10 mouse cellular contexts compared by ENCODE assay signal in genomic region chr5:112254282-112254806, GRCm38 (mm10). TPM values are rescaled to one million over a fixed set of nuclear protein-coding genes. Genes with fewer than 3 reads are reported as not detected.
DNase-seq lines count a peak whose midpoint lies in the region; ATAC-seq lines count a peak whose summit lies in the region.
"Had no signal": no experiment of that assay in that cellular context is flagged by ENCODE, and none has a peak within 500 bp of the region (broad histone marks: within the 10 kb centered on the region; RNA-seq: fewer than 3 reads in every experiment).

No protein-coding gene starts in this region.

- no peak overlapping the region for H3K4me2 ChIP-seq in hindbrain, embryonic 13.5 days
- no peak overlapping the region for H3K4me2 ChIP-seq in hindbrain, embryonic 11.5 days (replicated peaks; ENCODE audit: low read depth, low read length)

- no peak overlapping the region for H3K27ac ChIP-seq in hindbrain, embryonic 13.5 days
- H3K27ac ChIP-seq in hindbrain, embryonic 11.5 days (ENCODE audit: low read depth, low read length): no peak overlapping the region

- peaks cover 31% of the 10 kb centered on the region for H3K4me1 ChIP-seq in hindbrain, embryonic 13.5 days (replicated peaks)
- H3K4me1 ChIP-seq in hindbrain, embryonic 11.5 days (replicated peaks; ENCODE audit: control insufficient read depth, insufficient read depth, low read length): no peaks in the 10 kb centered on the region; the same call in 1 of the 2 replicates

- H3K36me3 ChIP-seq in hindbrain, embryonic 13.5 days: no peaks in the 10 kb centered on the region
- H3K36me3 ChIP-seq in hindbrain, embryonic 11.5 days (ENCODE audit: control insufficient read depth, insufficient read depth, low read length): no peaks in the 10 kb centered on the region
- H3K36me3 ChIP-seq in splenic B cell, adult 2 months (ENCODE audit: control insufficient read depth, insufficient read depth, low read length, poor library complexity, severe bottlenecking): no peaks in the 10 kb centered on the region

- ATAC-seq in hindbrain, embryonic 13.5 days (ENCODE audit: low FRiP score): 0 out of 2 replicates have a peak, but pooled peaks have one; percentile 22
- ATAC-seq in hindbrain, embryonic 11.5 days (ENCODE audit: low FRiP score): no peak
- ATAC-seq in common myeloid progenitor, adult 5-6 weeks (replicated peaks; ENCODE audit: low read depth, poor library complexity, severe bottlenecking): peak; percentile 56

- intact Hi-C loops in heart, postnatal 10 days (cut with DNase I): no loop called here
- intact Hi-C loops in left cerebral cortex, postnatal 25 days (cut with DNase I): no loop called here

- no peak overlapping the region for H3K9ac ChIP-seq in hindbrain, embryonic 13.5 days
- H3K9ac ChIP-seq in hindbrain, embryonic 11.5 days (ENCODE audit: low read depth, low read length): no peak overlapping the region

- no peak overlapping the region for H3K4me3 ChIP-seq in hindbrain, embryonic 13.5 days
- H3K4me3 ChIP-seq in hindbrain, embryonic 11.5 days (ENCODE audit: low read depth, low read length): no peak overlapping the region
- H3K4me3 ChIP-seq: myocyte had no signal

- H3K27me3 ChIP-seq in hindbrain, embryonic 13.5 days: no peaks in the 10 kb centered on the region
- H3K27me3 ChIP-seq in hindbrain, embryonic 11.5 days (ENCODE audit: control insufficient read depth, insufficient read depth, low read length): no peaks in the 10 kb centered on the region
- H3K27me3 ChIP-seq in splenic B cell, adult 2 months (ENCODE audit: control insufficient read depth, insufficient read depth, low read length, poor library complexity, severe bottlenecking): no peaks in the 10 kb centered on the region

- no peak for DNase-seq in hindbrain, embryonic 11.5 days (ENCODE audit: low spot score)
- DNase-seq in MN1 (ENCODE audit: low spot score): peak; percentile 45
- peak; percentile 79 to 82 for DNase-seq in heart, postnatal 10 days
- DNase-seq in left cerebral cortex, postnatal 25 days (ENCODE audit: low spot score in 2 of 2): peak; percentile 52 to 68
- DNase-seq in splenic B cell, adult 2 months (ENCODE audit: low read depth, low spot score): peak; percentile 54
- DNase-seq in c-Kit-positive CD71-positive TER-119-positive erythroid progenitor cells, embryonic 14.5 days (ENCODE audit: low spot score): no peak

- WGBS in hindbrain, embryonic 13.5 days: 73% methylated on average over 7 of the region's 7 CpGs
- WGBS in hindbrain, embryonic 11.5 days: 75% methylated on average over 7 of the region's 7 CpGs

- no peaks in the 10 kb centered on the region for H3K9me3 ChIP-seq in hindbrain, embryonic 13.5 days
- H3K9me3 ChIP-seq in hindbrain, embryonic 11.5 days (ENCODE audit: control insufficient read depth, low read length): no peaks in the 10 kb centered on the region

RNA-seq across cellular contexts. Expression of gene Crybb1, which starts 1.3 kb away (rescaled TPM):
- polyA plus RNA-seq in hindbrain, embryonic 13.5 days (2015; fragmentation: Nextera tagmentation; extraction: Ambion mirVana): 5.2 and 5.5 TPM in 2 replicates
- 0.59 and 0.88 TPM in 2 replicates for polyA plus RNA-seq in hindbrain, embryonic 11.5 days (2014; fragmentation: Nextera tagmentation; extraction: Ambion mirVana)
- total RNA-seq in common myeloid progenitor, adult 5-6 weeks (2017): not detected in 2 replicates
- total RNA-seq in heart, postnatal 10 days (2021): under 1 TPM; 0.35 to 0.81 TPM
- 1 to 10 TPM; 7.7 to 9.9 TPM for total RNA-seq in left cerebral cortex, postnatal 25 days (2021)
- total RNA-seq: ES-E14 had no signal

RNA-seq across cellular contexts. Expression of gene Cryba4, which starts 2.0 kb away (rescaled TPM):
- 1.9 and 3.3 TPM in 2 replicates for polyA plus RNA-seq in hindbrain, embryonic 13.5 days (2015; fragmentation: Nextera tagmentation; extraction: Ambion mirVana)
- 1.4 and 1.9 TPM in 2 replicates for polyA plus RNA-seq in hindbrain, embryonic 11.5 days (2014; fragmentation: Nextera tagmentation; extraction: Ambion mirVana)
- total RNA-seq in common myeloid progenitor, adult 5-6 weeks (2017): not detected in 2 replicates
- total RNA-seq in heart, postnatal 10 days (2021): 1 to 10 TPM; 3.1 to 3.2 TPM
- 1 to 10 TPM in 1 of 2 experiments, under 1 TPM in 1; 0.78 to 1.0 TPM for total RNA-seq in left cerebral cortex, postnatal 25 days (2021)

RNA-seq across cellular contexts. Expression of gene Tpst2, which starts 22.1 kb away (rescaled TPM):
- polyA plus RNA-seq in hindbrain, embryonic 13.5 days (2015; fragmentation: Nextera tagmentation; extraction: Ambion mirVana): 26.9 and 30.0 TPM in 2 replicates
- polyA plus RNA-seq in hindbrain, embryonic 11.5 days (2014; fragmentation: Nextera tagmentation; extraction: Ambion mirVana): 27.0 and 32.3 TPM in 2 replicates
- total RNA-seq in common myeloid progenitor, adult 5-6 weeks (2017): 23.7 and 32.0 TPM in 2 replicates
- 10 to 100 TPM; 48.3 to 61.0 TPM for total RNA-seq in heart, postnatal 10 days (2021)
- total RNA-seq in left cerebral cortex, postnatal 25 days (2021): 10 to 100 TPM; 39.0 to 43.9 TPM

Comparison
In these comparisons a context has a peak if more than half of its experiments do, and no peak if none do; other contexts are left out.
1. DNase-seq: peak in MN1 (single experiment), heart, postnatal 10 days (2 of 2), left cerebral cortex, postnatal 25 days (2 of 2) and splenic B cell, adult 2 months (single experiment); none in hindbrain, embryonic 11.5 days (single experiment) and c-Kit-positive CD71-positive TER-119-positive erythroid progenitor cells, embryonic 14.5 days (single experiment).